Mouse (Mus musculus): ENCODE results near the gene Nfkbia.

Nfkbia gene

GRCm38 (mm10) chr12:55490722-55491449 is 1.6 kb downstream of the Nfkbia start:
- no peak for DNase-seq (ENCODE audit: low spot score in 2 of 2)

DNA sequence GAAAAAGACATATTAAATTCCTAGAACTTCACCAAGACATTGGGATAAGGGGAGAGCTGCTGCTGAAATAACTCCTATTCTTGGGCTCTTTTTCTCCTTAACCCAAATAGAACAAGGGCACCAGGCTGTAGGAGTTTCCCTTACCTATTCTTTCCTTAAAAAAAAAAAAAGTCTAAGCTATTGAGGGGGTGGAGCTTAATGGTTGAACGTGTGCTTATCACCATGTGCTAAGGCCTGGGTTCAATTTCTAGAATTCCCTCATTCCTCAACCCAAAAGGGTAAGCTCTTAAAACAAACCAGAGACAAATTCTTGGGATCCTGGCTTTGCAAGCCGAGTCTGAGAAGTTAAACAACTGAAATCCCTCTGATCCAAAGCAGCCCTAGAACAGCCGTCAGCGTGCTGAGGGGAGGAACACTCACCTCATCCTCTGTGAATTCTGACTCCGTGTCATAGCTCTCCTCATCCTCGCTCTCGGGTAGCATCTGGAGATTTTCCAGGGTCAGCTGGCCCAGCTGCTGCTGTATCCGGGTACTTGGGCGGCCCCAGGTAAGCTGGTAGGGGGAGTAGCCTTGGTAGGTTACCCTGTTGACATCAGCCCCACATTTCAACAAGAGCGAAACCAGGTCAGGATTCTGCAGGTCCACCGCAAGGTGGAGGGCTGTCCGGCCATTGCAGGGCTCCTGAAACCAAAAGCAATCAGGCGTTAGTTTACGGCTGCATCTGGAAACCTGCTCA is 2.3 kb downstream of the Nfkbia start:
- no peak for DNase-seq (ENCODE audit: low spot score in 2 of 2)

- DNase-seq (ENCODE audit: low spot score in 2 of 2), result peak; percentile 77 to 78
Observed at GRCm38 (mm10) chr12:55488661-55489447, 3.6 kb downstream of the Nfkbia start.

DNA sequence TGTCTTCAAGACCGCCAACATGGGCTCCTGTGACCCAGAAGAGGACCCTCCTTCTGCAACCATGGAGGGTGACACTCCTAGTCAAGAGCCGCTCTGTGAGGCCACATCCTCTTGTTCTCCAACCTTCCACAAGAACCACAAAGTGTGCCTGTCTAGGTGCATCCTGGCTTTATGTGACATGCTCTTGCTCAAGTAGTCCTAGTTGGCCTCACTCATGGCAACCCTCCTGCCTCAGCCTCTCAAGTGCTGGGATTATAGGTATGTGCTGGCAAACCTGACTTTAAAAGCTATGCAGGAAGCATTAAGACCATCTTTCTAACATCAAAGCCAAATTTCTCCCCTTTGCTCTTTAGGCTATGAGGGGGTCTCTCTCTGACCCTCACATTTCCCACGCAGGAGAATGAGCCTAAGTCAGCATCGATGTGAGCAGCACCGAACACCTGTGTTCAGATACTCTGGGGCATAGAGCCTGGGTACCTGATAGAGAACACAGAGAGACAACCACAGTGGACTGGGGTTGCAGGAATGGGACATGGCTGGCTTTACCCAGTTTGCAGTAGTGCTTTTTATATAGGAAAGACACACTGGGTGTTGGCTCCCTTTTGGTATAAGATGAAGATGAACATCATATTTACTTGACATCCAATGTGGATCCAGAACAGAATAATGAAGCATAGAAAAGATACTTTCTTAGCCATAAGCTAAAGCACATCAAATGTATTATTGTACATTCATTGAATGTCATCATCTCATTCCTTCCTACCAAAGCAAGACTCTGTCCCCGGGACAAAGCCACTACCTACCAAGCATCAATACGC is 4.4 kb downstream of the Nfkbia start:
- DNase-seq (ENCODE audit: low spot score in 2 of 2), result no peak

- DNase-seq (ENCODE audit: low spot score in 2 of 2), result no peak
Observed at GRCm38 (mm10) chr12:55486923-55487674, 5.3 kb downstream of the Nfkbia start.

DNA sequence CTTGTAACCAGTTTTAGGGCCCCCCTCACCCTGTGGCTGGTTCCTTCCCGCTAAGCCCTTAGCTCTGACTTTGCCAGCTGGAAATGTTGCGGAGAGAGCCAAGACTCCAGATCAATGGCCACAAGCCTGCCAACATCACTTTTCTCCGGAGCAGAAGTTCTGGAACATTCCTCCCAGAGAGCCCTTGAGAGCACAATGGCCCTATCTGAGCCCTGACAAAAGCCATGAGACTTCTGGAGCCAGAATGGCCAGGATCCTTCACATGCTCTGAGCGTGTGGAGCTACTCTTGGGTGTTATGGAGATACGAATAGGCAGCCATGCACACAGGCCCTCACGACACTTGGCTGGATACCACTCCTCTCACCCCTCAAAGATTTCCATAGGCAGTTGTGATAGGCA is 7.6 kb downstream of the Nfkbia start:
- DNase-seq (ENCODE audit: low spot score in 2 of 2), result no peak

- DNase-seq (ENCODE audit: low spot score in 2 of 2), result no peak
Observed at GRCm38 (mm10) chr12:55484079-55484774, 8.2 kb downstream of the Nfkbia start.

- DNase-seq (ENCODE audit: low spot score in 2 of 2), result no peak
Observed at GRCm38 (mm10) chr12:55483591-55483990, 8.9 kb downstream of the Nfkbia start.

DNA sequence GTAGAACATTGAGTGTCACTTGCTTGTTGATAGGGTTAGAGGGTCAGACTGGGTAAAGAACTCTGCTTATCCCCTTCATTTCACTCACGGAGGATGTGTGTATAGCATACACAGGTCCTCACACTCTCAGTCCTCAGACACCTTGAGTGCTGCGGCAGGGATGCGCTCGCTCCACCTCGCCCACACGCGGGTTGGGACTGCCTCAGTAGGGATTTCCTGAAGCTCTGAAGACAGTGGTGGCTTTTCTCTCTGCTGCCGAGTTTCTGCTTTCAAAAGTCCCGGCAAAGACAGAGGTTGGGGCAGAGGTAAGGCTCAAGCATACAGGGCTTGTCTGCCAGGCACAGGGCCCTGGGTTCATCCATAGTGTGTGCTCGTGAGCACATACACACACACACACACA is 9.7 kb downstream of the Nfkbia start:
- no peak for DNase-seq (ENCODE audit: low spot score in 2 of 2)

- no peak for DNase-seq (ENCODE audit: low spot score in 2 of 2)
Observed at GRCm38 (mm10) chr12:55481739-55482138, 10.7 kb downstream of the Nfkbia start.

- DNase-seq (ENCODE audit: low spot score in 2 of 2), result no peak
Observed at GRCm38 (mm10) chr12:55480471-55481153, 11.8 kb downstream of the Nfkbia start.

- no peak for DNase-seq (ENCODE audit: low spot score in 2 of 2)
Observed at GRCm38 (mm10) chr12:55478901-55479300, 13.5 kb downstream of the Nfkbia start.

DNA sequence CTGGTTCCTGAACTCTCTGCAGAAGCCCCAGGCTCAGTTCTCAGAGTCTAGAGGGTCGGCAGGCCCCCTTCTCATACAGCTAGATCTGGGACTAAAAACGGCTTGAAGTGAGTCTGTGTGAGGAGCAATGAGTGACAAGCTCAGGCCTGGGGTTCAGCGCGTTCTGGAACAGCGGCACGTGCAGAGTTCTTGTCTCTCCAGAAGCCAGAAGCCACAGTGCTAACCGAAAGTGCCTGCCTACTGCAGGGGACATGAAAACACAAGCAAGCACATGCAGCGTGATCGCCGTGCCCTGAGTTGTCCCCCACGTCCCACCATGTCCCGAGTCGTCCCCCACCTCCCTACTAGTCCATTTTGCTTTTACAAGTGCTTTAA is 18.3 kb downstream of the Nfkbia start:
- peak in 1 of 2 experiments; percentile 28 for DNase-seq (ENCODE audit: low spot score in 2 of 2)

DNA sequence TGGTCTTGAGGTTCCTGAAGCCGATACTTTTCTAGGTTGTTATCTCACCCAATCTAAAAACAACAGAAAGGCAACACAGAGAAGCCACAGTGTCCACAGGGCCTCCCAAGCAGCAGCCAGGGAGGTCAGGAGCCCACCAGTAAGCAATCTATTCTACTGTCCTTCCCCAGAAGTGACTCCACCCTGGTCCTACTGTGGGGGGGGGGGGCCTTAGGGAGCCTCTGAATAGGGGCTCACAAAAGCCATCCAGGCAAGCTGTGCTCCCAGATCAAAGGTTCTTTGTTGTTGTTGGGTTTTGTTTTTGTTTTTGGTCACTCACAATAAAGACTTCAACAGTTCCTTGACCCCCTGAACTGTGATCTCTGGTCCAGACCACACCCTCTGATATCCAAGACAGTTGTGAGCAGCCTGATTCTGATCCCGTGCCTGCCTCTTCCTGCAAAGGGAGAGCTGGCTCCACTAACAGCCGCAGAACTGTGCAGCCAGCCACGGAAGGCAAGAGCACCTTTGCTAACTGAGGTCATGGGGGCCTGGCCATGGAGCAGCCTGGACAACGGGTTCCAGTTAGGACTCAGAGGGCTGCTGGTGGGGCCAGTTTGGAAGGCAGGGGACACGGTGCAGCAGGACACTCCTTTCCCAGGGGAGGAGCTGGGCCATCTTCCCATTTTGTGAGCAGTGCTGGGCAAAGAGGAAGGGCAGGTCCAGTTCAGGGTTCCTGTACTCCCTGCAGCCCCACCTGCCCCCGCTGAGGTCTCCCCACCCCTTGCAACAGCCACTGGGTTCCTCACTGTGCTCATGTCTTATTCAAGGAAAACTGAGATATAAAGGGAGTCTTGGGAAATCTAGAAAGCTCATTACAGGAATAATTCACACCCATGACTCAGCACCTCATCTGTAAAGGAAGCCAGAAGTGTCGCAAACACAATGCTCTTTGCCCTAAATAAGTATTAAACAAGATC is 18.9 kb downstream of the Nfkbia start:
- DNase-seq (ENCODE audit: low spot score in 2 of 2), result no peak

GRCm38 (mm10) chr12:55471344-55471743 is 21.1 kb downstream of the Nfkbia start:
- DNase-seq (ENCODE audit: low spot score in 2 of 2), result no peak

GRCm38 (mm10) chr12:55470442-55470841 is 22.0 kb downstream of the Nfkbia start:
- no peak for DNase-seq (ENCODE audit: low spot score in 2 of 2)

GRCm38 (mm10) chr12:55467331-55468180 is 24.9 kb downstream of the Nfkbia start:
- DNase-seq (ENCODE audit: low spot score in 2 of 2), result no peak

GRCm38 (mm10) chr12:55466816-55467215 is 25.6 kb downstream of the Nfkbia start:
- no peak for DNase-seq (ENCODE audit: low spot score in 2 of 2)
